Comparison of ENCODE assay signal across 8 mouse cellular contexts in the genomic region with DNA sequence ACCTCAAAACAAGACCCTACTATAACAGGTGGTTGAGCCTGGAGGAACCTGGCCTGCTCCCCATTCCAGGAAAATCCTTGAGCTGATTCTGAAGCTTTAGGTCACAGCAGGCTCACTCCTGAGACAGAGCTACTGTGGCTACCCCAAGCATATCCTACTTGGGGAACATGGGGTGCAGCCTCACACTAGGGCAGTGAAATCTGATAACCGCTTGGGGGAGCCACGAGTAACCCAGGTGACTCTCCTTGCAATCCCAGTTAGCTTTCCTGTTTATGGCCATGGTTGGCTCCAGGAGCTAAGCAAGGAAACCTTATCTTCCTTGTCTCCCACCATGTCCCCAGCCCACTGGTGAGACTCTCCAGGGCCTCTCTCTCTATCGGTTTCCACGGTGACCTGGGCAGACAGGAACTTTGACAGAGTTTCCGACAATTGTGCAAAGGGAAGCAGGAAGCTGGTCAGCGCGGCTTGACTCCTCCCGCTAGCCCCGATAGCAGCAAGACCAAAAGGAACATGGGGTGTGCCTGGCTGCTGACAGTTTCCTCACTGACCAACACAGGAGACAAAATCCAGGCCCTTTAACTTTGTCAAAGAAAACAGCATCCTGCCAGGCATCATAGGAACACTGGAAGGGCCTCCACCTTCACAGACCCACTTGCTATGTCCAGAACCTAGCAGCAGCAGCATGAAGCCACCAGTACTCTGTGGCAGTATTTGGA. TPM values are rescaled to one million over a fixed set of nuclear protein-coding genes. Genes with fewer than 3 reads are reported as not detected.
DNase-seq lines count a peak whose midpoint lies in the region; ATAC-seq and TF ChIP-seq lines count a peak whose summit lies in the region.

No protein-coding gene starts in this region.

- no peaks in the 10 kb centered on the region for H3K9me3 ChIP-seq in forebrain, embryonic 16.5 days (ENCODE audit: control insufficient read depth, low read length)
- H3K9me3 ChIP-seq in hindbrain, postnatal 0 days (ENCODE audit: low read length): no peaks in the 10 kb centered on the region
- no peaks in the 10 kb centered on the region for H3K9me3 ChIP-seq in liver, embryonic 15.5 days (replicated peaks)
- H3K9me3 ChIP-seq in neural tube, embryonic 14.5 days (ENCODE audit: control insufficient read depth, low read length): no peaks in the 10 kb centered on the region

- H3K9ac ChIP-seq in forebrain, embryonic 16.5 days (replicated peaks; ENCODE audit: low read depth, low read length): no peak overlapping the region
- 0 out of 2 replicates have a peak overlapping the region, but pooled peaks have one; percentile 13 for H3K9ac ChIP-seq in hindbrain, postnatal 0 days (replicated peaks; ENCODE audit: low read length)
- H3K9ac ChIP-seq in liver, embryonic 15.5 days: no peak overlapping the region
- H3K9ac ChIP-seq in neural tube, embryonic 14.5 days (replicated peaks; ENCODE audit: low read depth, low read length): no peak overlapping the region

- WGBS in forebrain, embryonic 16.5 days: 40% methylated on average over 9 of the region's 9 CpGs
- 29% methylated on average over 9 of the region's 9 CpGs for WGBS in hindbrain, postnatal 0 days
- 16% methylated on average over 9 of the region's 9 CpGs for WGBS in liver, embryonic 15.5 days (ENCODE audit: insufficient replicate concordance)
- 32% methylated on average over 9 of the region's 9 CpGs for WGBS in neural tube, embryonic 14.5 days

- TF ChIP-seq CTCF in hindbrain, postnatal 0 days (IDR thresholded peaks at IDR 0.05; ENCODE audit: low read depth): peak; percentile 29

- intact Hi-C loops in left cerebral cortex, postnatal 36 days (cut with DNase I): no loop called here

- no peak for ATAC-seq in forebrain, embryonic 16.5 days
- no peak for ATAC-seq in hindbrain, postnatal 0 days
- ATAC-seq in liver, embryonic 15.5 days (ENCODE audit: insufficient read depth): peak; percentile 39
- no peak for ATAC-seq in neural tube, embryonic 14.5 days (ENCODE audit: low read depth)

- DNase-seq in adrenal gland, adult (ENCODE audit: inconsistent age in 2 of 2, low spot score in 1 of 2): peak; percentile 72 to 84
- no peak for DNase-seq in adrenal gland, postnatal 4 days (ENCODE audit: low spot score in 2 of 2)
- no peak for DNase-seq in hindbrain, postnatal 0 days (ENCODE audit: low spot score)
- no peak for DNase-seq in Muller cell, postnatal 12 days (ENCODE audit: inconsistent ontology term)
- DNase-seq in left cerebral cortex, postnatal 36 days (ENCODE audit: low spot score in 2 of 2): no peak

- H3K4me3 ChIP-seq in forebrain, embryonic 16.5 days (replicated peaks; ENCODE audit: low read length): no peak overlapping the region
- no peak overlapping the region for H3K4me3 ChIP-seq in hindbrain, postnatal 0 days (ENCODE audit: low read length)
- H3K4me3 ChIP-seq in liver, embryonic 15.5 days (replicated peaks): peak overlapping the region; percentile 24; the same call in 1 of the 2 replicates
- H3K4me3 ChIP-seq in neural tube, embryonic 14.5 days (ENCODE audit: low read depth, low read length): no peak overlapping the region

- peak overlapping the region; percentile 21 for H3K27ac ChIP-seq in forebrain, embryonic 16.5 days (ENCODE audit: low read length)
- peak overlapping the region; percentile 81 for H3K27ac ChIP-seq in hindbrain, postnatal 0 days
- H3K27ac ChIP-seq in liver, embryonic 15.5 days (replicated peaks): peak overlapping the region; percentile 64; the same call in 1 of the 2 replicates
- peak overlapping the region; percentile 76 for H3K27ac ChIP-seq in neural tube, embryonic 14.5 days (ENCODE audit: low read depth, low read length)

- no peaks in the 10 kb centered on the region for H3K27me3 ChIP-seq in forebrain, embryonic 16.5 days (replicated peaks; ENCODE audit: control insufficient read depth, insufficient read depth, low read length)
- no peaks in the 10 kb centered on the region for H3K27me3 ChIP-seq in hindbrain, postnatal 0 days (ENCODE audit: insufficient read depth, low read length)
- H3K27me3 ChIP-seq in liver, embryonic 15.5 days: no peaks in the 10 kb centered on the region; the same call in 1 of the 2 replicates
- no peaks in the 10 kb centered on the region for H3K27me3 ChIP-seq in neural tube, embryonic 14.5 days (ENCODE audit: control insufficient read depth, insufficient read depth, low read length)

- peaks cover 24% of the 10 kb centered on the region for H3K4me1 ChIP-seq in forebrain, embryonic 16.5 days (replicated peaks; ENCODE audit: control insufficient read depth, insufficient read depth, low read length)
- H3K4me1 ChIP-seq in hindbrain, postnatal 0 days (ENCODE audit: insufficient read depth, low read length): peaks cover 19% of the 10 kb centered on the region
- peaks cover 14% of the 10 kb centered on the region for H3K4me1 ChIP-seq in liver, embryonic 15.5 days (replicated peaks)
- peaks cover 18% of the 10 kb centered on the region for H3K4me1 ChIP-seq in neural tube, embryonic 14.5 days (ENCODE audit: control insufficient read depth, insufficient read depth, low read length)

- H3K36me3 ChIP-seq in forebrain, embryonic 16.5 days (ENCODE audit: control insufficient read depth, insufficient read depth): peaks cover 3% of the 10 kb centered on the region; the same call in 1 of the 2 replicates
- peaks cover 12% of the 10 kb centered on the region for H3K36me3 ChIP-seq in hindbrain, postnatal 0 days (ENCODE audit: insufficient read depth, low read length)
- peaks cover 80% of the 10 kb centered on the region for H3K36me3 ChIP-seq in liver, embryonic 15.5 days (replicated peaks)
- peaks cover 18% of the 10 kb centered on the region for H3K36me3 ChIP-seq in neural tube, embryonic 14.5 days (ENCODE audit: control insufficient read depth, insufficient read depth, low read length)

- no peak overlapping the region for H3K4me2 ChIP-seq in forebrain, embryonic 16.5 days (ENCODE audit: low read length)
- no peak overlapping the region for H3K4me2 ChIP-seq in hindbrain, postnatal 0 days (ENCODE audit: low read depth, low read length)
- H3K4me2 ChIP-seq in liver, embryonic 15.5 days: peak overlapping the region; percentile 30
- H3K4me2 ChIP-seq in neural tube, embryonic 14.5 days (ENCODE audit: low read depth, low read length): no peak overlapping the region

RNA-seq across cellular contexts. Expression of gene Sec16a, which starts 29.9 kb away (rescaled TPM):
- 10 to 100 TPM; 53.7 to 58.6 TPM for total RNA-seq in adrenal gland, postnatal 4 days (2021)
- polyA plus RNA-seq in forebrain, embryonic 16.5 days (2015; fragmentation: Nextera tagmentation; extraction: Ambion mirVana): 21.5 and 23.1 TPM in 2 replicates
- total RNA-seq in hindbrain, postnatal 0 days (2014; rRNA removed): 60.9 and 89.2 TPM in 2 replicates
- 9.9 and 10.5 TPM in 2 replicates for polyA plus RNA-seq in hindbrain, postnatal 0 days (2015; fragmentation: Nextera tagmentation; extraction: Ambion mirVana)
- 8.8 and 9.6 TPM in 2 replicates for polyA plus RNA-seq in liver, embryonic 15.5 days (2015; fragmentation: Nextera tagmentation; extraction: Ambion mirVana)
- polyA plus RNA-seq in neural tube, embryonic 14.5 days (2014; fragmentation: Nextera tagmentation; extraction: Ambion mirVana): 27.2 and 35.2 TPM in 2 replicates
- total RNA-seq in left cerebral cortex, postnatal 36 days (2021): 10 to 100 TPM; 39.0 to 52.3 TPM

RNA-seq across cellular contexts. Expression of gene Notch1, which starts 41.5 kb away (rescaled TPM):
- 10 to 100 TPM; 35.1 to 48.7 TPM for total RNA-seq in adrenal gland, postnatal 4 days (2021)
- 20.2 and 23.6 TPM in 2 replicates for polyA plus RNA-seq in forebrain, embryonic 16.5 days (2015; fragmentation: Nextera tagmentation; extraction: Ambion mirVana)
- total RNA-seq in hindbrain, postnatal 0 days (2014; rRNA removed): 75.2 and 75.9 TPM in 2 replicates
- 9.2 and 10.0 TPM in 2 replicates for polyA plus RNA-seq in hindbrain, postnatal 0 days (2015; fragmentation: Nextera tagmentation; extraction: Ambion mirVana)
- polyA plus RNA-seq in liver, embryonic 15.5 days (2015; fragmentation: Nextera tagmentation; extraction: Ambion mirVana): 2.8 and 3.1 TPM in 2 replicates
- polyA plus RNA-seq in neural tube, embryonic 14.5 days (2014; fragmentation: Nextera tagmentation; extraction: Ambion mirVana): 20.8 and 26.6 TPM in 2 replicates
- 10 to 100 TPM; 24.5 to 28.5 TPM for total RNA-seq in left cerebral cortex, postnatal 36 days (2021)

Comparison
In these comparisons a context has a peak if more than half of its experiments do, and no peak if none do; other contexts are left out.
1. DNase-seq: peak in adrenal gland, adult (2 of 2); none in adrenal gland, postnatal 4 days (0 of 2), hindbrain, postnatal 0 days (single experiment), Muller cell, postnatal 12 days (single experiment) and left cerebral cortex, postnatal 36 days (0 of 2).
2. H3K27ac ChIP-seq: peak in every context shown above with its lines; median percentile 81 in hindbrain, postnatal 0 days; 76 in neural tube, embryonic 14.5 days; 64 in liver, embryonic 15.5 days; 21 in forebrain, embryonic 16.5 days.